Mouse (Mus musculus): Measurements from ENCODE around the gene Csad.

GRCm38 (mm10) chr15:102249251-102249691 lies 44.7 kb upstream of the Csad start:
- TF ChIP-seq POLR2A (IDR thresholded peaks at IDR 0.05; ENCODE audit: borderline replicate concordance, control insufficient read depth, low read depth, low read length): no peak
- TF ChIP-seq CTCF (IDR thresholded peaks at IDR 0.05; ENCODE audit: control insufficient read depth, insufficient read depth, low read length): no peak
